Mouse (Mus musculus): Measurements from ENCODE around the gene Klhl13. TPM values are rescaled to one million over a fixed set of nuclear protein-coding genes. Genes with fewer than 3 reads are reported as not detected.

The Klhl13 gene
- polyA plus RNA-seq (2012; rRNA removed), result 14.6 and 22.9 TPM in 2 replicates

- H3K4me3 ChIP-seq (ENCODE audit: insufficient read depth, low read length), result peak within 1 kb of the TSS; percentile 78
- H3K27ac ChIP-seq (ENCODE audit: insufficient read depth, low read length), result no peak within 1 kb of the TSS
- TF ChIP-seq CTCF (IDR thresholded peaks at IDR 0.05; ENCODE audit: extremely low read depth, insufficient read depth, low read length) (no peak), POLR2A (IDR thresholded peaks at IDR 0.05; ENCODE audit: extremely low read depth, insufficient read depth, low read length) (no peak)
- no peaks in the 10 kb centered on the region for H3K4me1 ChIP-seq (ENCODE audit: control insufficient read depth, insufficient read depth, low read length)
Measured at GRCm38 (mm10) chrX:23364514-23365381, at the start of gene Klhl13. Gene Klhl13, minus strand, starts transcription at chrX:23365082.

DNA sequence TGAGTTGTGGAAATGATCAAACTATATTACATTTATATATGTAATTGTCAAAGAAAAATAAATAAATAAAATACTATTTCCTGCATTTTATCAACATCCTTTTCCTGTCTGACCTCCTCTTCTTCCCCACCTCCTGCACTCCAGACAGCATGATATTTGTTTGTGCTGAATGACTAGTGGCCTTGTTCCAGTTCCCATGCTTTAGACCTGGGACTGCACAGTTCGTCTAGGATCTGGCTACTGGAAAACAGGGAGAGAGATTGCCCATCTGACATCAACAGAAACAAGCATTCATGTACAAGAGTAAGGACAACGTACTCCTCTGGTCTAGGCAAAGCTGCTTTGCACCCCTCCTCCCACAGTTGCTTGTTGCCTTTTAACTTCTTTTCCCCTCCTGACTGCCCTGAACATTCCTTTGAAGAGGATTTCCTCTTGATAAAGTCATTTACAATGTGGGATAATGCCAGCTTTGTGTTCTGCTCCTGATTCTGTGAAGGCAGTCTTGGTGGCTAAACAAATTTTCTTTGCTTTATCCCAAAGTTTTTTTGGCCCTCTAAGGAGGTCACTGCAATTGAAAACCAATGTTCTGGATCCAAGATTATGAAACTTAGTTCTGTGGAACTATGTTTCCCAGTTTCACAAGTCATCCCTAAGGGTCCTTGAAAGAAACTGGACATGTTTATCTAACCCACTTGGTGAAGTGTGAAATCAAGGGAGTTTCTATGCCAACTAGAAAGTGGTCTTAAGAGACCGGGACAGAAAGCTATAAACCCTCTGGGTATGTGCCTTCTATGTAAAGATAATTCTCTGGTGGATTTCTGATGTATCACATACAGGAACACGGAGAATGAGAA is 44.6 kb upstream of the Klhl13 start:
- Histone ChIP-seq H3K27ac (ENCODE audit: insufficient read depth, low read length) (no peak overlapping the region), H3K4me1 (ENCODE audit: control insufficient read depth, insufficient read depth, low read length) (no peaks in the 10 kb centered on the region), H3K4me3 (ENCODE audit: insufficient read depth, low read length) (no peak overlapping the region)
- no peak for TF ChIP-seq POLR2A (IDR thresholded peaks at IDR 0.05; ENCODE audit: extremely low read depth, insufficient read depth, low read length)

DNA sequence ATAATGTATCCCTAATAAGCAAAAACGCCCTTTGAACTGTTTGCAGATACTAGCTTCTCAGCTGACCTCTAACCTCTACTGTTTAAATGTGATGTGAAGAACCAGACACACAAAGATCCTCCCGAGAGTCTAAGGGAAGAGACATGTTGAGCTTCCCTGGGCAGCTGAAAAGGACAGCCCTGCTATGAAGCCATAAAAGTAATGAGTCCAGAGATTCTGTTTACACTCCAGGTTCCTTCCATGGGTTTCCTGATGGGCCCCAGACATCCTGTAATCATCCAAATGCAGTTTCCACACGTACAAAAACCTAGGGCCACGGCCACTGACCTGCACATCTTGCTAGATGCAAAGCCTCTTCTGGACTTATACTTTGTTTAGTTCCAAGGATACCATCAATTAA is 23.8 kb upstream of the Klhl13 start:
- Histone ChIP-seq H3K27ac (ENCODE audit: insufficient read depth, low read length) (no peak overlapping the region), H3K4me3 (ENCODE audit: insufficient read depth, low read length) (no peak overlapping the region), H3K4me1 (ENCODE audit: control insufficient read depth, insufficient read depth, low read length) (no peaks in the 10 kb centered on the region)
- TF ChIP-seq POLR2A (IDR thresholded peaks at IDR 0.05; ENCODE audit: extremely low read depth, insufficient read depth, low read length), result no peak
- TF ChIP-seq CTCF (IDR thresholded peaks at IDR 0.05; ENCODE audit: extremely low read depth, insufficient read depth, low read length), result no peak

DNA sequence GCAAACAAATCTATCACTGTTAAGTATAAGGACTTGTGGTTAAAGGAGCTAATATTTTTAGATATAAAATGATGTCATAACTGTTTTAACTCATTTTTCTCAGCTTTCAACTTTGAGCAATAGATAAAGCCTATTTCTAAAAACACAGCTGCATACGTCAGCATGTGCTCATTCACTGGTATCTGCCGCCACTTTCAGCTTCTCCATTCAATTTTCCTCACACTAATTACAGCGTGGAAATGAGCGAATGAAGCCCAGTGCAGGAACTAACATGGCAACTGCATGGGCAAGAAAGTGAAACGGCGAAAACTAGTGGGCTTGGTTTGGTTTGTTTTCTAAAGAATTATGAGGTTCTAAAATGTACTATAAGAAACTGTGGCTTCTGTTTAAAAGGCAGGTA is 1.4 kb downstream of the Klhl13 start:
- TF ChIP-seq POLR2A (IDR thresholded peaks at IDR 0.05; ENCODE audit: extremely low read depth, insufficient read depth, low read length), result no peak
- TF ChIP-seq CTCF (IDR thresholded peaks at IDR 0.05; ENCODE audit: extremely low read depth, insufficient read depth, low read length), result no peak
- H3K4me1 ChIP-seq (ENCODE audit: control insufficient read depth, insufficient read depth, low read length), result no peaks in the 10 kb centered on the region
- H3K27ac ChIP-seq (ENCODE audit: insufficient read depth, low read length), result no peak overlapping the region
- H3K4me3 ChIP-seq (ENCODE audit: insufficient read depth, low read length), result no peak overlapping the region

DNA sequence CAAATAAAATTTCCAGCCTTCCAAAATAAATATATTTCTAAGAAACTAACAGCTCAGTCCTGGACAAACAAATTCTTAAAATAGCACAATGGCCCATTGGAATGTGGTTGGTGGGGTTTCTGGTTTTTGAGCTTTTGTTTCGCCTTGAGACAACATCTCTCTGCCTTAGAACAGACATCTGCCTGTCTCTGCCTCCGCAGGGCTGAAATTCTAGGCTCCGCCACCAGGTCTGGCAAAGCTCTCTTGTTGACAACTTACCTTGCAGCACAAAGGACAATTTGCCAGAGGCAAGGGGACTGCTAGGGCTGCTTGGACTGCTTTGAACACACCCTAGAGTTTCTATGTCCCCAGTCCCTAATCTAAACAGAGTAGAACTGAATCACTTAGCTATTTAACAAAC is 4.4 kb downstream of the Klhl13 start:
- H3K4me1 ChIP-seq (ENCODE audit: control insufficient read depth, insufficient read depth, low read length), result no peaks in the 10 kb centered on the region
- TF ChIP-seq CTCF (IDR thresholded peaks at IDR 0.05; ENCODE audit: extremely low read depth, insufficient read depth, low read length) (no peak), POLR2A (IDR thresholded peaks at IDR 0.05; ENCODE audit: extremely low read depth, insufficient read depth, low read length) (no peak)
- no peak overlapping the region for H3K27ac ChIP-seq (ENCODE audit: insufficient read depth, low read length)
- no peak overlapping the region for H3K4me3 ChIP-seq (ENCODE audit: insufficient read depth, low read length)

DNA sequence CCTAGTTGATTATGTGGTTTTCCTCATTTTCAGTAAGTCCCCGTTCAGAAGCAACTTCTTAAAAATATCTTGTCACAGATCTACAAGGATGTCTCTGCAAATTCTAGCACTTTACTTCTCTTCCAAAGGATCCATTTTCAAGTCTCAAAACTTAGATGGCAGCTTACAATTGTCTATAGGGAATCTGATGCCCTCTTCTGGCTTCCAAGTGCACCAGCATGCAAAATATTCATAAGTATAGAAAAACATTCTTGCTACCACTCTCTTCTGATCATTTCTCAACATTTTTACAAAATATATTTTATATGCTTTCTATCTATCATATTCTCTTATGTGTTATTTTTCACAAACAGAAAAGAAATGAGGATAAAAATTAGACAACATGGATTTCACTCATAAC is 14.8 kb downstream of the Klhl13 start:
- Histone ChIP-seq H3K4me3 (ENCODE audit: insufficient read depth, low read length) (no peak overlapping the region), H3K27ac (ENCODE audit: insufficient read depth, low read length) (no peak overlapping the region), H3K4me1 (ENCODE audit: control insufficient read depth, insufficient read depth, low read length) (no peaks in the 10 kb centered on the region)
- TF ChIP-seq CTCF (IDR thresholded peaks at IDR 0.05; ENCODE audit: extremely low read depth, insufficient read depth, low read length) (no peak), POLR2A (IDR thresholded peaks at IDR 0.05; ENCODE audit: extremely low read depth, insufficient read depth, low read length) (no peak)

GRCm38 (mm10) chrX:23328116-23328515 is 36.8 kb downstream of the Klhl13 start:
- H3K4me3 ChIP-seq (ENCODE audit: insufficient read depth, low read length), result no peak overlapping the region
- H3K27ac ChIP-seq (ENCODE audit: insufficient read depth, low read length), result no peak overlapping the region
- TF ChIP-seq CTCF (IDR thresholded peaks at IDR 0.05; ENCODE audit: extremely low read depth, insufficient read depth, low read length) (no peak), POLR2A (IDR thresholded peaks at IDR 0.05; ENCODE audit: extremely low read depth, insufficient read depth, low read length) (no peak)
- H3K4me1 ChIP-seq (ENCODE audit: control insufficient read depth, insufficient read depth, low read length), result no peaks in the 10 kb centered on the region

GRCm38 (mm10) chrX:23318857-23319256 is 46.0 kb downstream of the Klhl13 start:
- no peak overlapping the region for H3K4me3 ChIP-seq (ENCODE audit: insufficient read depth, low read length)
- TF ChIP-seq CTCF (IDR thresholded peaks at IDR 0.05; ENCODE audit: extremely low read depth, insufficient read depth, low read length) (no peak), POLR2A (IDR thresholded peaks at IDR 0.05; ENCODE audit: extremely low read depth, insufficient read depth, low read length) (no peak)
- H3K4me1 ChIP-seq (ENCODE audit: control insufficient read depth, insufficient read depth, low read length), result no peaks in the 10 kb centered on the region
- H3K27ac ChIP-seq (ENCODE audit: insufficient read depth, low read length), result no peak overlapping the region

- TF ChIP-seq CTCF (IDR thresholded peaks at IDR 0.05; ENCODE audit: extremely low read depth, insufficient read depth, low read length) (peak; percentile 56), POLR2A (IDR thresholded peaks at IDR 0.05; ENCODE audit: extremely low read depth, insufficient read depth, low read length) (no peak)
- Histone ChIP-seq H3K4me3 (ENCODE audit: insufficient read depth, low read length) (no peak overlapping the region), H3K4me1 (ENCODE audit: control insufficient read depth, insufficient read depth, low read length) (no peaks in the 10 kb centered on the region), H3K27ac (ENCODE audit: insufficient read depth, low read length) (no peak overlapping the region)
Measured at GRCm38 (mm10) chrX:23295952-23296598, 68.8 kb downstream of the Klhl13 start.
